Mouse (Mus musculus): ENCODE measurements around the gene Gstt4. TPM values are rescaled to one million over a fixed set of nuclear protein-coding genes. Genes with fewer than 3 reads are reported as not detected.

Gstt4 gene
- total RNA-seq, 2 experiments from 2014 or later = not detected

DNA sequence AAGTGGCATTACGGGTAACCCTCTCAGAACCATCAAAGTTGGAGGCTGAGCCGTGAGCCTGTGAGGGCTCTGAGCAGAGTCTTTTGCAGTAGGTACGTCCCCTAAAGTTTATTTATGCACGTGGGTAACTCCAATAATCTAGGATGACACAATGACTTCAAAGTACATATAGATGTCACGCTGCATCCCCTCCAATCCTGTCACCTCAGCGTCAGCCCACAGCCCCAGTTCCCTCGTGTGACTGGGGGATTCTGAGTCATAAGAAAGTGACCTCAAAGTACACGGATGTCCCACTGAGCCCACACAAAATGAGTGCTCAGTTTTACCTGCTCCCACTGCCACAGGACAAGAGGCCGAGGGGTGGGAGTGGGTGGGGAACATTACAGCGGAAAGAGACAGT lies 16.7 kb upstream of the Gstt4 start:
- no peak for DNase-seq (ENCODE audit: low spot score)
- intact Hi-C loops (cut with DNase I) = no loop called here

DNA sequence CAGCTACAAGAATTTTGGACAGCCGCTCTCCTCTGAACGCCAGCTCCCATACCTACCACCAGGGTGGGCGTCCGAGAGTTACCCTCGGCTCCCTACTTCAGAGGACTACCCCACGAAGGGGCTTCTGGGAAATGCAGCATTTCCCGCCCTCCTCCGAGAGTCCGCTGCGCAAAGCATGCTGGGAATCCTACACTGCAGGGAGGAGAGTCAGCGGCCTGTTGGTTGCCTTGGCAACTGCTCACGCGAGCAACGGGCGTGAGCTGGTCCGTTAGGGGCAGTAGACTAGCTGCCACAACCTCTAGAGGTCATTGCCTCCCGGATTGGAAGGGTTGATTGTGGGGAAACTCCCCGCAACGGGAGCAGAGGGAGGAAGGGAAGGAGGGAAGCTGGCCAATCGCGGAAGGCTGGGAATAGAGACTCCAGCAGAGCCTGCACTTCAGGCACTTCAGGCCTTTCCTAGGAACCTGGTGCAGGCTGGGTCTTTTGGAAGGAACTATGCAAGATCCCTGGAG lies 15.0 kb upstream of the Gstt4 start, which contains the start of gene Gstt2:
TSS of gene Gstt2 (minus strand) at position 177 of the 512 bp plus-strand sequence.
- DNase-seq (ENCODE audit: low spot score) = peak; percentile 91
- intact Hi-C loops (cut with DNase I) = no loop called here

DNA sequence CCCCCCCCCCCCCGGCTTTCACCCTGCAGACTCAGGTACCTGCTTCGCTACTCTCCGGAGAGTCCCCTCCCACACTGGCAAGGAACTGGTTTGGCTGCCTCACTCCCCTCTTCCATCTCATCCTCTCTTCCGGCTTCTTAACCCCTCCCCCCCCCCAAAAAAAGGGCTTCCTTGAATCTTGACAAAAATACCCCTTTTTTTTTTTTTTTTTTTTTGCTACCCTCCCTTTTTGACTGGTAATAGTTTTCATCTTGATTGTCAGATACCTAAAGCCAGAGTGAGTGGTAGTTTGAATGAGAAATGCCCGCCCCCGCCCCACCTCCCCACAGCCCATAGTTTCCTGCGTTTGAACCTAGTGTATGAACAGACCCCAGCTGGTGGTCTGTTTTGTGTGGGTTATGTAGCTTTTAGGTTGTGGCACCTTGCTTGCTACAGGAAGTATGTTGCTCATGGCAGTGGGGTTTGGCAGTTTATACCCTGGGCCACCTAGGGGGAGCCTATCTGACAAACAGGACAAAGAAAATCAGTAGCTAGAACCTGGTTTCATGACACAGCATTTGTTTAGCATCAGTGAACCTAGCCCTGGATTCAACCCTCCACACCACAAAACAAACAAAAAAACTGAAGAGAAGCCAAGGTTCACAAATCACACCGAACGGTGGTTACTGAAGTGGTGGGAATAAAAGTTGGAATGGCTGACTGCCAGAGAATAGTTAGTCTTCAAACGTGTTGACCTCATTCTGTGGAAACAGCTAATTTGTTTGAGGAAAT lies 13.6 kb upstream of the Gstt4 start:
- no peak for DNase-seq (ENCODE audit: low spot score)
- intact Hi-C loops (cut with DNase I) = no loop called here

DNA sequence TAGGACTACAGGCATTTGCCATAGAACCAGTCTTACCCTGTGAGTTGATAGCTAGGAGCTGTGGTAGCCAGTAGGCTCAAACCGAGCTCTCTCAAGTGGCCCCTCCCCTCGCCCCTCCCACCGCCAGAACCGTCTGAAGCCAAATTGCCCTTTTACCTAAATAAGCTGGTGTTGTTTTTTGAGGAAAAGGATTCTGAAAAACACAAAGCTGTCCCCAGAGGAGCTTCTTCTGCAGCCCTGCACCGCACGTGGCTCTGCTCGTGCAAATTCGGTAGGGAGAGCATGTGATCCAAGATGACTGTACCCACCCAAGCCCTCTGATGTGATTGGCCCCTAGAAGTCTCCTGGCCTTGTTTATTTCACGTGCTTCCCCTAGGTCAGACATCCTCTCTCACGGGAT lies 13.0 kb upstream of the Gstt4 start:
- peak; percentile 62 for DNase-seq (ENCODE audit: low spot score)
- intact Hi-C loops (cut with DNase I) = no loop called here

DNA sequence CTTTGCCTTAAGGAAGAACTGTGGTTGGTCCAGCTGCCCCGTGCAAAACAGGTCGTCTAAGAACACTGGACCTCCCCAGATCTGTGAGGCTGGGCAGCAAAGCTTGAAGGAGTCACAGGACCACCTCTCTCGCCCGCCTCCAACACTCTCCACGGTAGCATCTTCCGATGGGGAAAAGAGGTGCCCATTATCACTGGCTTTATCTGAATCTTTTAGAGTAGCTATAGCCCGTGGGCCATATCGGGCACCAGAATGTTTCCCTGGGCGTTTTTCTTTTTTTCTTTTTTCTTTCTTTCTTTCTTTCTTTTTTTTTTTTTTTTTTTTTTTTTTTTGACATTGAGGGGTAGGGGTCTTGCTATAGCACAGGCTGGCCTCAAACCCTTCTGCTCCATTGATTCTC lies 12.4 kb upstream of the Gstt4 start:
- no peak for DNase-seq (ENCODE audit: low spot score)
- intact Hi-C loops (cut with DNase I) = loop anchor here (5.0 kb wide), 2 partner anchors 62 to 92 kb away; partner anchors contain the start of gene Ddt

GRCm38 (mm10) chr10:75834250-75834649 lies 11.9 kb upstream of the Gstt4 start:
- intact Hi-C loops (cut with DNase I) = loop anchor here (5.0 kb wide), 2 partner anchors 62 to 92 kb away; partner anchors contain the start of gene Ddt
- peak; percentile 68 for DNase-seq (ENCODE audit: low spot score)

DNA sequence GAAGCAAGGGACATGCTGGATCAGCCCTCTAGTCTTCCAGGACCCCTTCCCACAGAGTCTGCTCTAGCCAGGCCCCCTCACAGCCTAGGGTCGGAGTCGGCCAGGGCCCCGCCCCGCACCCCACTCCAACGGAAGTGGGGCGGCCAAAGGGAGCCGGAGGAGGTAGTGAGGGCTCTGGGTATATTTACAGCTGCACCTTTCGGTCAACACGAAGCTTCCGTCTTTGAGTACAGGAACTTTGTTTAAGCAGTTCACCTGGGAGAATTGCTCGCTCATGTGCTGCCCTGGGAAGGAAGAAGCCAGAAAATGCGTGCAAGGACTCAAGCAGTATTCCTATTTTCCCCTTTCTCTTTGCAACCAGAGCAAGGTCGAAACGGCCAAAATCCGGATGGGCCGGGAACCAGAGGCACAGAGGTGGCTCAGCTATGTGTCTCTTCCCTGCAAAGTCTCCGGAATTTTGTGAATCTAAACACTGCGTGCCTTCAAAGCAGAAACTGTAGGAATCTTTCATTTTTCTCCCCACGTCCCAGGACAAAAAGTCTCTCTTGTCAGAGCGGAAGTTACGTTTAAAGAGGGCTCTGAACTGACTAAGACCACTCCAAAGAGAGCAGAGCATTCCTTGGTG lies 11.2 kb upstream of the Gstt4 start:
- no peak for DNase-seq (ENCODE audit: low spot score)
- intact Hi-C loops (cut with DNase I) = loop anchor here (5.0 kb wide), 2 partner anchors 61 to 91 kb away; partner anchors contain the start of gene Ddt

- DNase-seq (ENCODE audit: low spot score) = peak; percentile 24
- intact Hi-C loops (cut with DNase I) = loop anchor here (5.0 kb wide), 2 partner anchors 60 to 90 kb away; partner anchors contain the start of gene Ddt
Measured at GRCm38 (mm10) chr10:75832272-75832895, 10.0 kb upstream of the Gstt4 start.

DNA sequence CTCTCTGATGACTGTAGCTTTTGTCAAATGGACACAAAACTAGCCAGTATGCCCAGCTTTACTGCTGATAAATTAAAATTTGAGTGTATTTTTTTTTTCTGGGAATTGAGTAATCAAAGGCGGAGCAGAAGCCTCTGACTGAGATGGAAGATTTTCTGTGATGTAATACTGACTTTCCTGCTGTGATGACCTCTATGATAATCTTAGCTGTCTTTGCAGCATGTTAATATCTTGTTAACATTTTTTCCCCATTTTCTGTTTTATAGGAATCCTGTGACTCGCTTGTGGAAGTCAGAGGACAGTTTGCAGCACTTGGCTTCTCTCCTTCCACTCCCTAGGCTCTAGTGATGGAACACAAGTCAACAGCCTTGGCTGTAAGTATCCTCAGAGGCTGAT lies 7.9 kb upstream of the Gstt4 start:
- intact Hi-C loops (cut with DNase I) = loop anchor here (5.0 kb wide), 2 partner anchors 58 to 88 kb away; partner anchors contain the start of gene Ddt
- no peak for DNase-seq (ENCODE audit: low spot score)

DNA sequence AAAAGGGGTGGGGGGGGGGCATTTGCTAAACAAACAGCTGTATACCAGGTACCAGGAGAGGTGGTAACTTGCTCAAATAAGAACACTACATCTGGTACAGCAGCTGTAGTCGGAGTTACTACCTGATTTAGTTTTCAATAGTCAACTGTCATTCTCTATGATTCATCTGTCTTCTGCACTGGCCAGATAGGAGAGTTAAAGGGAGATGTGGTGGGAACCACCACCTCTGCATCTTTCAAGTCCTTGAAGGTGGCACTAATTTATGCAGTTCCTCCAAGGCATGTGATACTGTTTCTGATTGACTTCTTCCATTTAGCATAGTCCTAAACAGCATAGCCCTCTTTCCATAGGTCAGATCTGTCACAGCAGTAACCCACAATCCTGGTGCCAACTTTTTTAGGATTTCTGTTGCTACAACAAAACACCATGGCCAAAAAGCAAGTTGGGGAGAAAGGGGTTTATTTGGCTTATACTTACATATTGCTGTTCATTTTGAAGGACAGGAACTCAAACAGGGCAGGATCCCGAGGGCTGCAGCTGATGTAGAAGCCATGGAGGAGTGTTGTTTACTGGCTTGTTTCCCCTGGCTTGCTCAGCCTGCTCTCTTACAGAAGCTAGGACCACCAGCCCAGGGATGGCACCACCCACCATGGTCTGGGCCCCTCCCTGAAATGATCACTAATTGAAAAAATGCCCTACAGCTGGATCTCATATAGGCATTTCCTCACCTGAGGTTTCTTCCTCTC lies 7.4 kb upstream of the Gstt4 start:
- intact Hi-C loops (cut with DNase I) = loop anchor here (5.0 kb wide), 2 partner anchors 57 to 87 kb away; partner anchors contain the start of gene Ddt
- DNase-seq (ENCODE audit: low spot score) = no peak

DNA sequence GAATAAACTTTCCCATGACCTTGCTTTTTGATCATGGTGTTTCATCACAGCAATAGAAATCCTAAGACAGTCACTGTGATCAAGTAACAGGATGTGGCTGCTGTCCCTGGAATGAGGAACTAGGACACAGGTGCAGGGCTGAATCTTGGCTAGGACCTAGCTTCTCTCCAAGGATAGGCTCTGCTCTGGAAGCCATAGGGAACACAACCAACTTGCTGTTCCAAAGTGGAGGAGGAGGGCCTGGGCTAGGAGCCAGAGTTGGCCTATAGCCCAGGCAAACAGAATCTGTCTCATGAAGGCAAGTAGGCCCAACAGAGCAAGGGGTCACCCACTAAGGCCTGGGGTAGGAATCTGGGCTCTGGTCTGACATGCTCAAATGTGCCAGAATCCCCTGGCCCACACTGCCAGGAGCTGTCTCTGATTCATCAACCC lies 6.2 kb upstream of the Gstt4 start:
- peak; percentile 37 for DNase-seq (ENCODE audit: low spot score)
- intact Hi-C loops (cut with DNase I) = no loop called here

GRCm38 (mm10) chr10:75827668-75828360 lies 5.5 kb upstream of the Gstt4 start:
- intact Hi-C loops (cut with DNase I) = no loop called here
- DNase-seq (ENCODE audit: low spot score) = no peak

DNA sequence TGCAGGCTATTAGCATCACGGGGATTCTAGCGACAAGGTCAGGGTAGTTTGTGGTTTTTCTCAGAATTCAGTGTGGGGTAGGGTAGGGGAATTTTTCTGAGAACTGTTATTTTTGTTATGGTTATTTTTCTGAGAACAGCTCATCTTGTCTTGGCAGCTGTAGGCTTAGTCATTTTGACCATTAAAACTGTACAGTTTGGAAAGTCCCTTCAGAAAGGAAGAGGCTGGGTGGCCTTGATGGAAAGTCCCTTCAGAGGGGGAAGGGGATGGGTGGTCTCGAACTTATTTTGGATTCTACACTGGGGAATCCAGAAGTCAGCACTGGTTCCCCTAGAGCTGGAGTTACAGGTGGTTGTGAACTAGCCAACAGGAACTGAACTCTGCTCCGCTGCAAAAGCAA lies 2.2 kb upstream of the Gstt4 start:
- no peak for DNase-seq (ENCODE audit: low spot score)
- intact Hi-C loops (cut with DNase I) = no loop called here

- intact Hi-C loops (cut with DNase I) = no loop called here
- no peak for DNase-seq (ENCODE audit: low spot score)
Measured at GRCm38 (mm10) chr10:75823782-75824181, 1.4 kb upstream of the Gstt4 start.

GRCm38 (mm10) chr10:75819882-75820281 lies 2.5 kb downstream of the Gstt4 start:
- DNase-seq (ENCODE audit: low spot score) = no peak
- intact Hi-C loops (cut with DNase I) = no loop called here

- DNase-seq (ENCODE audit: low spot score) = no peak
- intact Hi-C loops (cut with DNase I) = no loop called here
Measured at GRCm38 (mm10) chr10:75818641-75819040, 3.7 kb downstream of the Gstt4 start.

DNA sequence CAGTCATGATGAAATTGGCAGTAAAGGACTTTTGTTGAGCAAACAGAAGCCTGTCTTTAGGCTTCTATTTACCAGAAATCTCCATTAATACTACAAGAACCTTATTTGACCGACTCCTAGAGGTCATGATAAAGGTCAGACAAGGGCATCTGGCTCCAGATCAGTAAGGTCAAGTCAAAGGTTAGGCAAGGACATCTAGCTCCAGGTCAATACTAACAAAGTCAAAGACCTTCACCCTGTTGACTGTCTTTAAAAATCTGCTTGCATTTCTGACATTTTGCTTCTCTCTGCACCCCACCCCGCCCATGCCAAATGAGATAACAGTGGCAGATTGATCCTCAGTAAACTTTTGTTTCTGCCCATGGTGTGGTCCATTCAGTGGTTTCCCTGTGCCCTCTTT lies 18.1 kb downstream of the Gstt4 start:
- intact Hi-C loops (cut with DNase I) = no loop called here
- DNase-seq (ENCODE audit: low spot score) = no peak

- intact Hi-C loops (cut with DNase I) = loop anchor here (2.0 kb wide), 1 partner anchor 59 kb away; no protein-coding TSS in a partner anchor
- peak; percentile 73 for DNase-seq (ENCODE audit: low spot score)
Measured at GRCm38 (mm10) chr10:75798176-75798696, 24.1 kb downstream of the Gstt4 start, which contains the start of gene Gstt1. Gene Gstt1, minus strand, starts transcription at chr10:75798584.
